Mouse (Mus musculus) embryonic facial prominence, embryonic 12.5 days (tissue): ENCODE measurements around the gene Gm9040. TPM values are rescaled to one million over a fixed set of nuclear protein-coding genes. Genes with fewer than 3 reads are reported as not detected.
"Not testable (repeated sequence)": the region's sequence is repeated elsewhere in the genome, so short reads cannot be mapped to it uniquely, and the experiment has no call there.

ENCODE experiments used
- ATAC-seq: fragments of 200-750 bp; cut with Nextera tagmentation; 2 replicates; pipeline ENCODE4 v1.8.0; 2017; ENCODE audit not compliant: insufficient number of reproducible peaks, insufficient read depth, low FRiP score, low TSS enrichment
- H3K27ac ChIP-seq: fragments of 300-500 bp; sonication (generic); 2 replicates; pipeline ENCODE4 v1.5.1; 2016; ENCODE audit warnings: mild to moderate bottlenecking
- H3K27me3 ChIP-seq: fragments of 300-500 bp; sonication (generic); 2 replicates; pipeline ENCODE4 v1.6.1; 2016; ENCODE audit warnings: mild to moderate bottlenecking, moderate library complexity
- H3K36me3 ChIP-seq: fragments of 300-500 bp; sonication (generic); 2 replicates; pipeline ENCODE4 v1.6.1; 2016; ENCODE audit warnings: mild to moderate bottlenecking
- H3K4me1 ChIP-seq: fragments of 300-500 bp; sonication (generic); 2 replicates; pipeline ENCODE4 v1.6.1; 2016
- H3K4me2 ChIP-seq: fragments of 300-500 bp; sonication (generic); replicated peaks from 2 replicates; pipeline ENCODE4 v1.6.1; 2016; ENCODE audit warnings: mild to moderate bottlenecking, moderate library complexity
- H3K4me3 ChIP-seq: fragments of 300-500 bp; sonication (generic); 2 replicates; pipeline ENCODE4 v1.5.1; 2016; ENCODE audit warnings: mild to moderate bottlenecking
- H3K9ac ChIP-seq: fragments of 300-500 bp; sonication (generic); 2 replicates; pipeline ENCODE4 v1.6.1; 2016; ENCODE audit warnings: mild to moderate bottlenecking, moderate library complexity
- H3K9me3 ChIP-seq: fragments of 300-500 bp; sonication (generic); 2 replicates; pipeline ENCODE4 v1.6.1; 2016; ENCODE audit warnings: mild to moderate bottlenecking, moderate library complexity
- WGBS: fragments of 180-500 bp; shearing (Covaris S2); methylation state at CpG from one replicate; pipeline ENCODE4 v1.1.7; 2016; 5-methylcytosine and 5-hydroxymethylcytosine counted together
- polyA plus RNA-seq: library from polyadenylated mRNA; unstranded; fragments of >200 nt; fragmentation: Nextera tagmentation; extraction: Ambion mirVana; gene quantifications from 2 replicates; pipeline ENCODE4 v1.2.1, GENCODE M21; 2016

Gm9040 gene
- polyA plus RNA-seq, 1 experiment from 2014 or later, result 0.06 TPM

GRCm38 (mm10) chr10:118282565-118282964 is 44.2 kb downstream of the Gm9040 start:
- not testable (repeated sequence) for H3K4me2 ChIP-seq, H3K9ac ChIP-seq, H3K9me3 ChIP-seq, H3K36me3 ChIP-seq, H3K4me1 ChIP-seq, H3K27me3 ChIP-seq, H3K27ac ChIP-seq, H3K4me3 ChIP-seq
- 79% methylated on average over 7 of the region's 7 CpGs for WGBS
- ATAC-seq, result 0 out of 2 replicates have a peak, but pooled peaks have one; percentile 41

DNA sequence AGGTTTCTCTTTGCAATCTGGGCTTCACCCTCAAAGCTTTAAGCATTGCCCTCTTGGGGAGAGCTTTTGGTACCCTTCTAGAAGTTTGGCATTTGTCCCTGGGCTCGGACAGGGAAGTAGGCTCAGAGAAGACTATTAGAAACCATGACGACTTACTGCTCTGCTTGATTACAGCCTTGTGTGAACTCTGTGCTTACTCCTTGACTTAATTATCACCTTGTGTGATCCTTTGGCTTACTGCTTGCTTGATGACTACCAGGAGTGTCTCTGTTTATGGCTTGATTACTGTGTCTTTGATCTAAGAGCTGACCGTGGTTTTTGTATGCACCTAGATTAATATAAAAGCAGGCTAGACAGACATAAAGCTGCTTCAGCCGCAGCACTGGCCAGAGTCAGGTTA is 48.7 kb downstream of the Gm9040 start:
- ATAC-seq, H3K4me1 ChIP-seq, H3K27ac ChIP-seq, H3K27me3 ChIP-seq, H3K9me3 ChIP-seq, H3K36me3 ChIP-seq, H3K9ac ChIP-seq, H3K4me3 ChIP-seq, H3K4me2 ChIP-seq: not testable (repeated sequence)
- no CpG with 5 or more reads among the region's 4 CpGs for WGBS

Other genes starting within 250 kb of the Gm9040 start
- 47.2 and 48.7 TPM in 2 replicates for gene Mdm1, start 185.2 kb downstream of the Gm9040 start, polyA plus RNA-seq
- gene Il22, start 122.0 kb downstream of the Gm9040 start, polyA plus RNA-seq, result not detected in 2 replicates
- 0.09 TPM in 1 of 2 replicates, not detected in the other for gene Gm32717, start 86.2 kb downstream of the Gm9040 start, polyA plus RNA-seq
- 0.09 TPM in 1 of 2 replicates, not detected in the other for gene Gm32802, start 68.3 kb downstream of the Gm9040 start, polyA plus RNA-seq
- gene Iltifb, start 31.9 kb downstream of the Gm9040 start, polyA plus RNA-seq, result not detected in 2 replicates
- gene Gm9044, start 5.4 kb upstream of the Gm9040 start, polyA plus RNA-seq, result 0.06 TPM in 1 of 2 replicates, not detected in the other
- gene Gm9045, start 10.9 kb upstream of the Gm9040 start, polyA plus RNA-seq, result not detected in 2 replicates
- not detected in 2 replicates for gene Gm9046, start 16.3 kb upstream of the Gm9040 start, polyA plus RNA-seq
- gene Gm9048, start 21.7 kb upstream of the Gm9040 start, polyA plus RNA-seq, result 0.13 TPM in 1 of 2 replicates, not detected in the other
- not detected in 2 replicates for gene Gm9049, start 27.1 kb upstream of the Gm9040 start, polyA plus RNA-seq
- gene Ifng, start 114.1 kb upstream of the Gm9040 start, polyA plus RNA-seq, result not detected in 2 replicates